Mouse (Mus musculus): Measurements from ENCODE around the gene Wdr26.

Wdr26 gene

DNA sequence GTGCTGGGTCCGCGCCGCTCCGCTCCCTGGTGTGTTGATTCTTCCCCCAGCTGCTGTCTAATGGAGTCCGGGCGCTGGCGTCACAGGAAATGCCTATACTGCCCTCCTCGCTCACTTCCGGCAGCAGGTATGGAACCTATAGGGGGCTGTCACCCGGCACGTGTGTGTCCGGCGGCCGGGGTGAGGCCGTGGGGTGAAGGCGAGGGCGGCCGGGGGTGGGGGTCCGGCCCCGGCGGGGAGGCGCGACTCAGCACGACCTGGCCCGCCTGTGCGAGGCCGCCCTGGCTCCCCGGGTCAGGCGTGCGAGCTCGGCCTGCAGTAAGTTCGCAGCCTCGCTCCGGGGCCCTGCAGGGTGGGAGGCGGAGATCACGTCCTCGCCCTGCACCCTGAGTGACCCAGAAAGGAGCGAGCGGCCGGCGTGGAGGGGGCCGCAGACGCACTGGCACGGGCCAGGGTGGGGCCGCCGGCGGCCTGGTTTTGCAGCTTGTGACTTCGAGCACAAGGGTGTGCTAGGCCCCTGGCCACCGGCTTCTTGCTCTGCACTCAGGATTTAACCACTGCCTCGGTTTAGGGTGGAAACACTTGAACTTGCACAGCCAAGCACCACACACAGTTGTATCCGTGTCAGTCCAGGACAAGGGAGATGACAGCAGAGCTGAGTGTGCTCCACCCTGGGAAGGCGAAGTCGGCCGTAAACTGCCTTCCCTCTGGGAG, at the start of gene Wdr26:
Gene Wdr26, minus strand, starts transcription at position 82 of the 714 bp plus-strand sequence.
- peak; percentile 85 to 92 for DNase-seq

DNA sequence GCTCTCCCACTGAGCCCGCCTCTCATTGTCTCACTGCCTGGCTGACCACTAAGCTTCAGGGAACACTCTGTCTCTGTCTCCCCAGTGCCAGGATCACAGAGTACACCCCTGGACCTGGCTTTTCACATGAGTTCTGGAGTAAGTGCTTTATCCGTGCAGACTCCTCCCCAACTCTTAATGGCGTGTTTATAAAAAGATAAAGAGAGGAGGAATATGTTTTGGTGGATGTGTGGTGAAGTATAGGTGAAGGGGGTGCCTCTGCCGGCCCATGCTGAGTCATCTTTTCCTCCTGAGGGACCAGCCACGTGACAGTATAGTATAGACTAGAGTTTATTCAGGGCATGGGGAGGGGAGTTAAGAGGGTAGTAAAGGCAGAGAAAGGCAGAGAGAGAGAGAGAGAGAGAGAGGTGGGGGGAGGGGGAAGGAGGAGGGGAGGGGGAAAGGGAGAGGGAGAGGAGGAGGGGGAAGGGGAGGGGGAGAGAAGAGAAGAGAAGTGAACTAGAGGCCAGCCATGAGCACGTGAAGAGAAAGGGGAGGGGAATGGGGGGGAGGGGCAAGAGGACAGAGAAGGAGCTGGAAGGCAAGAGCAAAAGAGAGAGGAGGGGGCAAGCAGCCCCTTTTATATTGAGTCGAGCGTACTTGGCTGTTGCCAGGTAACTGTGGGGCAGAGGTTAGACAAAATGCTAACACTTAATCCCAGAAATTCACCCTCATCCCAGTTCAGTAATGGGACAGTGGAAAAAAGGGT, 49.3 kb upstream of the Wdr26 start:
- DNase-seq: peak in 1 of 2 experiments; percentile 6

GRCm38 (mm10) chr1:181260422-181260821, 48.6 kb upstream of the Wdr26 start:
- DNase-seq: no peak

- DNase-seq: peak in 1 of 2 experiments; percentile 4
These were observed 48.0 kb upstream of the Wdr26 start for GRCm38 (mm10) chr1:181259626-181260410.

DNA sequence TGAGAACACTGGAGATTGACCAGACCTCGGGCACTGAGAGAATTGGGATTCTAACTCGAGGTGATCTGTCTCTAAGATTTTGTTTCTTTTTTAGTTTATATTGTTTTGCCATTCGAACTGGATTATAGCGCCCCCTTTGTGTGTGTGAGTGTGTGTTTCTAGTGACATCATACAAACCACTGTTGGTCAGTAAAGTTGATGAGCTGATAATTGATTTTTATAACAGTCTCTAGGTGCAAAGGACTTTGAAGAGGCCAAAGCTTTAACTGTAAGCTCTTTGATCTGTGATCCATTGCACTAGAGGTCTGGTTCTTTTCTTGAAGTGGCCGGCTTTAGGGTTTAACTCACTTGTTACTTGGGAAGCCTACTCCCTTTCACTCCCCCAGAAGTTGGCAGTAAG, 47.3 kb upstream of the Wdr26 start:
- DNase-seq: no peak

DNA sequence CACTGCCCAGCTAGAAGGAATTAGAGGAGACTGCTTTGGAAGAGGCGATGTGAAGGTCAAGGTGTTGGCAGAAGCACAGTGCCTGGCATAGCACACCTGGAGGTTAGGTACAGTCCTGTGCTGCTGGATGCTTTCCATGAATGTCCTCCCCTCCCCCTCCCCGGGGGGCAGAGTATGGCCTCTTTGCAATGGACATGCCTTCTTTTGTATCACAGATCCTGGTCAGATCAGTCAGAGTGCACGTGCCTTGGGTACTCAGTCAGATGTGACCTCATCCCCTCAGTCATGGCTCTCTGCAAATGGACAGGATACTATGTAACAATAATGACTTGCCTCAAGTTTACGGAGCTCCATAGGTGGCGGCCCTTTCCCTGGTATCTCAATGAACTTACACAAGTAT, 46.8 kb upstream of the Wdr26 start:
- peak in 1 of 2 experiments; percentile 18 for DNase-seq

DNA sequence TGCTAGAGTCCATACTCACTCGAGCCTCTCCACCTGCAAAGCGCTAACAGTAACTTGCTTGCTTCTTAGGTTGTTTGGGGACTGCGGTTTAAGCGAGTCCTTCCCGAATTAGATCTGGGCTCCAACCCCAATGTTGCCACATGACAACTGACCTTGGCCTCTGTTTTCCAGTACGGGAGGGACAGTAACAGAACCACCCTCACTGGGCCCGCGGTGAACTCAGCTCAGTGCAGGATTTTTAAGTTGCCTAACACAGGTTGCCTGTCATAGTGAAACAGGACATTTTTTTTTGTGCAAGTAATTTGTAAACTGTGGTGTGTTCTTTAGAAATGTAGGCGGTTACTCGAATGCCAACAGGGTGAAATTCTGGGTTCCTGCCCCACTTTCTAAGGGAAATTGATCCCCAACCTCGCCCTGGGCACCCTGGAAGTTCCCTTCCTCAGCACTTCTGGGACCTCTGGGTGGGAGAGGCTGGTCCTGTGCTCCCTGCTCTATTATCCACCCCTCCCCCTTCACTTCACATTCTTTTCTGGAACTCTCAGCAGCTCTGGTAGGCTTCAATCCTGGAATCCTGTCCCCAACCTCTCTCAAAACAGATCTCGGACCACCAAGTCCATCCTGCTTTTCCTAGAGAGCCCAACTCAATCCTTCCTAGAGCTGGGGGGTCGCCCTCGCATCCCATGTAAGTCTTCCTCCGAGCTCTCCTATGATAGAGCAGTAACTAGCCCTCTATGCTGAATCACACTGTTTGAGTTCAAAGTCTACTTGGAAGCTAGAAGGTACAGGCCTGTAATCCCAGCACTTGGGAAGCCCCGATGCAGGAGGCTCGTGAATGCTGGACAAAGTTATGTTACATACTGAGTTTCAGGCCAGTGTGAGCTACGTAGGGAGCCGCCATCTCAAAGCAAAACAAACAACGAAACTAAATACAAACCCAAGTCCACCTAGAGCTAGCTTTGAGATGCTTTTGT, 46.1 kb upstream of the Wdr26 start:
- DNase-seq: peak in 1 of 2 experiments; percentile 27

- peak; percentile 81 to 90 for DNase-seq
These were observed 45.1 kb upstream of the Wdr26 start for GRCm38 (mm10) chr1:181256689-181257584.

GRCm38 (mm10) chr1:181255891-181256688, 44.3 kb upstream of the Wdr26 start:
- DNase-seq: peak; percentile 67 to 80

- DNase-seq: peak in 1 of 2 experiments; percentile 8
These were observed 43.6 kb upstream of the Wdr26 start for GRCm38 (mm10) chr1:181255450-181255849.

- no peak for DNase-seq
These were observed 39.8 kb upstream of the Wdr26 start for GRCm38 (mm10) chr1:181251624-181252023.

DNA sequence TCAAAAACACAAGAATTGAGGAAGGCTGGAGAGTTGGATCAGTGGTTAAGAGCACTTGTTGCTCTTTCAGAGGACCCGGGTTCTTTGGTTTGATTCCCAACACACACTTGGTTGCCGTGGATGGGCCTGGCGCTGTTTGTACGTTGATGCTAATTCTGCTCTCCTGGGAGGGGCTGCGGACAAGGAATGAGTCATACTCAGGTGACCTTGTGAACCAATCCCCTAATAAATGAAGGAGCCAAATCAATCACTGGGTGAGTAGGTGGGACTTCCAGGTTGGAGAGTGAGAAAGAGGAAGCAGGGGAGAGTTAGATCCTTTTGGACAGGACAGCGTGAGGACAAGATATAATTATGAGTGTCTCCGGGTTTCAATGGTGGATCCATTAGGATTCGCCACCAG, 39.2 kb upstream of the Wdr26 start:
- DNase-seq: no peak

GRCm38 (mm10) chr1:181249537-181249936, 37.7 kb upstream of the Wdr26 start:
- no peak for DNase-seq

- peak in 1 of 2 experiments; percentile 5 for DNase-seq
These were observed 35.4 kb upstream of the Wdr26 start for GRCm38 (mm10) chr1:181247175-181247574.

- peak in 1 of 2 experiments; percentile 28 for DNase-seq
These were observed 34.8 kb upstream of the Wdr26 start for GRCm38 (mm10) chr1:181246487-181247138.

GRCm38 (mm10) chr1:181245554-181246486, 34.0 kb upstream of the Wdr26 start:
- DNase-seq: peak in 1 of 2 experiments; percentile 2

DNA sequence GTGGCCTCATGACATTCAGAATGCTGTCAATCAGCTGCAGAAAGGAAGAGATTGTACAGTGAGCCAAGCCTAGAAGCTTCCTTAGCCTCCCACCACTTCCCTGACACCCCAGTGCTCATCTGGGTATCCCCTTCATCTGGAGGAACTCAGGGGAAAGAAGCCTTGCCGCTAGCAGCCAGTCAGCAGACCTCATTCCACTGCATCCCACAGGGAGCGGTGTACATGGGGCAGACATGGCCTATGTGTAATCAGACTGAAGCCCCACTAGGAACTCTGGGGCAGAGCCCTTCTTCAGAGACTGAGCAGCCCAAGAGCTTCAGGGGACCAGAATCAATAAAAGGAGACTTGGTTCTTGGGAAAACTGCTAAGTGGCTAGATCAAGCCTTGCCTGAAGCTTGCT, 33.3 kb upstream of the Wdr26 start:
- no peak for DNase-seq

DNA sequence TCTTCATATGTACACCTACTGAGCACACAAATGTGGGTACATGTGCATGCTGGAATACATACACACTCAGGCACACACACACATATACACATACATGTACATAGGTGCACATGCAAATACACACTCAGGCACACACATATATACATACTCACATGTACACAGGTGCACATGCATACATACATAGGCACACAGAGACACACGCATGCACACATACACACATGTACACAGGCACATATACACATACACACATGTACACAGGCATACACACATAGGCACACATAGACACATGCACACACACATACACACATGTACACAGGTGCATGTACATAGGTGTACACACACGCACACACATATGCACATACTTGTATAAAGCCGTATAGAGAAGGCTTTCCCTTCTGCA, 29.4 kb upstream of the Wdr26 start:
- DNase-seq: no peak

Measured in kidney, postnatal 4 days (tissue).